Mouse (Mus musculus) ZHBTc4 (cell line): ENCODE measurements around the gene Rapgef2.

Experiments used
- DNase-seq: peaks from one replicate; pipeline ENCODE4 v3.0.0-alpha.2; 2011; ENCODE audit warnings: low read depth, low spot score

Rapgef2 gene

DNA sequence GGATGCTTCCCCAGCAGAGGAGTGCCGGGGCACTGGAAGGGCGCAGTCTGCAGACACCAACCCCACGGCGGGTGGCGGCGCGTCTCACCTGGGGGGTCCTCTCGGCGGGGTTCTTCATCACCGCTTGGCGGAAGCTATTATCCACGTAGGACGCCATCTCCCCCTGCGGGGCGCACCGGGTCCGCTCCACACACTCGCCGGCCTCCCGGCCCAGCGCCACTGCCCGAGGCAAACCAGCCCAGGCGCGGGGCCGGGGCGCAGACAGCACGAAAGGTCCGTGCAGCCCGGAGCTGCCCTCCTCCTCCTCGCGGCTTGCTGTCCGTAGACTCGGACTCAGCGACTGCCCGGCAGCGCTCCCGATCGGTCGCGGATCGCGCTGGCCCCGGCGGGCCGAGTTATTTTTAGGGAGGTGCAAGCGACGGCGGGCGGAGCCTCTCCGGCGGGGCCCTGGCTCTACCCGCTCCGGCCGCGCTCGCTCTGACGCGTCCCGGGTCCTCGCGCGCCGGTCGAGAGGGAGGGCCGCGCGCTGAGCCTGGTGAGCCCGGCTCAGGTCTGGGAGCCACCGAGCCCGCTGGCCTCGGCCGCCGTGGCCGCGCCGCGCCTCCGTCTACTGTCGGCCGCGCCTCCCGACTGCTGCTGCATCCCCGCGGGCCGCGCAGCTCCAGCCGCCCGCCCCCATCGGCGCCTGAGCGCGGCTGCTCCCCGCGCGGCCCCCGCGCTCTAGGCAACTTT lies at the start of gene Rapgef2:
TSS of gene Rapgef2 (minus strand) at position 142 of the 732 bp plus-strand sequence.
- peak; percentile 69 for DNase-seq

DNA sequence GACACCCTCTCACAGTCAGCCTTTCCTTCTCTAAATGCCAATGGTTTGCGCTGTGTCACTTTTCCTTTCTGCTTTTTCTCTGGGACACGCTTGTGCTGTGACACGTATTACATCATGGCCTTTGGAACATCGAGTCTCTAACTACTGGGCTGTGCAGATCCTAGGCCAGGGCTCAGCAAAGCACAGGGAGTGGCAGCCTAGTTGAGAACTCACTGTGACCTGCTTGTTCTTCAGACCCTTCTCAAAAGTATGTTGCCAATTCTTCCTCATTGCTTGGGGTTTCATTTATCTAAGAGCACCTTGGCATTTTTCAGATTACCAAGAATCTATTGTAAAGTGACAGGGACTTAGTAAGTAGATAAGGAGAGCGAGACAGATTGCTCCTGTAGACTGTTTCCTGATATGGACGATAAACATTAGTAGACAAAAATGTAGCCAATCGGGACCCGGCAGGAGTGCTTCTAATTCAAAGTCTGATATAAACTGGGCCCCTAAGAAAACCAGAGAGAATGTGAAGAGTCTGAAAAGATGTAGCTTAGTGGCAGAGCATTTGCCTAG lies 47.4 kb upstream of the Rapgef2 start:
- no peak for DNase-seq

DNA sequence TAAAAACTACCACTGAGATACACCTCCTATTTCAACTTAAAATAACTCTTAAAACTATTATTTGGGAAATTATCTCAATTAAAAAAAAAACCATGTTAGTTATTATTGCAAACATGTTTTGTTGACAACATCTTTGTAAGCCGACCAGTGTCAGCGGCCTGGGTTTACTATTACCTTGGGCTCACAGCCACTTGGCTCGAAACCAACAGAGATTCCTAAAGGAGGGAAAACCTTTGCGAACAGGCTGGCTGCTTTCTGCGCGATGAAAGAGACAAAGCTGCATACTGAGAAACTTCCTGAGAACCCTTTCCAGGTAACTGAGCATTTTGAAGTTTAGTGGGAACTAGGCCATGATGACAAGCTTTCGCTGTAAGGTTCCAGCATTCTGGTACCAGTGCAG lies 46.7 kb upstream of the Rapgef2 start:
- no peak for DNase-seq

DNA sequence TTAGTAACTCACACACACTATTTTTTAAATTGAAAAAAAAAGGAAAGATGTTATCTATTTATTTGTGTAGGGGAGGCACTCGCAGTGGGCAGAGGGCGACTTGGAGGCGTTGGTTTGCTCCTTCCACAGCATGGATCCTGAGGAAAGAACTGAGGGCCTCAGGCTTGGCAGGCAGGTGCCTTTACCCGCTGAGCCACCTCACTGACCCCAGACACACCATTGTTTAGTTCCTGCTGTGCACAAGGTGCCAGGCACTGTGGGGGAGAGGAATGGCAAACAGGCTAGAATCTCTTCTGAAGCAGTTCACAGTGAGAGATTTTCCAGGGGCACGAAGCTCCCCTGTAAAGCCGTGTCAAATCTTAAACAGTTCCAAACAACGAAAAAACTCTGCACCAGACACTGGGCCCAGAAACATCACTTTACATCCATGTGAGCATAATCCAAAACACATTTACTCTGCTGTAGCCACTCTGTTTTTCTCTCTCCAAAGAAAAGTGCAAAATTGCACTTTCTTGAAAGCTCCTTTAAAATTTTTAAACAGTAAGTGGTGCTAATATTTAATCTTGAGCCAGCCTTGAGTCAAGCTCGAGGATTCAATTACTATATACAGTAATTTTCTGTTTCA lies 43.5 kb upstream of the Rapgef2 start:
- DNase-seq = no peak

DNA sequence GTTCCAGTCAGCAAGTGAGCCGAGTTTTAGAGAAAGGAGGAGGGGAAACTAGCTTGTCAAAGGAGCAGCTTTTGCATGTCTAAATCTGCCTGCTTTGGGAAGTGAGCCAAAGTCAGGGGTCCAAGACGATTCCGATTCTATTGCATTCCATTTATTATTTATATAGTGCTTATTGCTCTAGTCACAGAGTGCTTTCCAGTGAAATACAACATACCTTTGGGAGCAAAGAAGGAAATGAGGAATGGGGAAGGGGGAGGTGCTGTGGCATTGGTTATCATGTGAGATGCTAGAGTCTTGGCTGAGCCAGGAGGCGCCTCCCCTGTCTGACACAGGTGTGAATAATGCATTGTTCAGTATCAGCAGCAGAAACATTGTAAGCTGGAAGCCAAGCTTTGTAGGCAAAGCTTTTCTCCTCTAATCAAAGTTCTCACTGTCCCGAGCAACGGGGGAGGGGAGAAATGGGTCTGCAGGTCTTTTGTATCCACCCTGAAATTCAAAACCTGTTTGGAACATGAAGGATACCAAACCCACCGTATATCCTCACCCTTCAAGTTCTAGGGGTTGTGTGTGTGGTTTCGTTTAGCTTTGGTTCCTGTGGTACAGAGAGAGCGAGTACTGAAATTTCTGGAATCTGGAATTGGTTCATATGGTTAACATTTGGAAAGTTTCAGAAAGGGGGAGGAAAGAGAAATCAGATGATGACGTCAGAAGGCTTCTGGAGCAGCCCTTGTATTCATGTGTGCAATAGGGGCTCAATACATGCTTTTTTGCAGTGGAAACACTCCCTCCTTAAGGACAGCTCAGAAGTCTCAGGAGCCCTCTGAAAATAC lies 38.6 kb upstream of the Rapgef2 start:
- peak; percentile 14 for DNase-seq

DNA sequence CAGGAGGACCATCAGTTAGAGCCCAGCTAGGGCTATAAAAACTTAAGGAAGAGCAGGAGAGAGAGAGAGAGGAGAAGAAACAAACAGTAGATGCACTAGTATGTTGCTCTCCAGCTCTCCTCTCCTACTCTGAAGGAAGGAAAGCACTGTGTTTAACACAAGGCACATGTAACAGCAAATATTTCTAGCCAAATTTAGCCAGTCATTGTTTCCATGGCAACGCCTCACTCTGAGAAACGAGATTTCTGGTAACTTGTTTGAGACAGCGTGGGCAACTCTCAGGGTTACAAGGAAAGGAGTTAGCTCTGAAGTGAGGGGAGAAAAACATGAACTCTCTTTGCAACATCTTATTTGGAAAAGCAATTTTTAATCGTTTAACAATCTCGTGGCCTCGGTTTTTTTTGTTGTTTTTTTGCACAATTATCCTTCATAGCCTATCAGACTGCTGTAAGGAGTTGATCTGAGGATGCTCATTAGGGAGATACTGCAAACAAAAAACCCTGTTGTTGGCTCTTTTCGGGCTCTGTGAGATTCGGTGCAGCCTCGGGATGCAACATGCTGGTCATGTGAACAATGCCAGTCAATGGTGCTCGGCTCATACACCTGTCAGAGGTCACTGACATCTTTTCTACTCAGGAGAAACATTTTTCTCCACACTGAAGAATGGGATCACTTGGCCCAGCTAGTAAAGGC lies 27.8 kb upstream of the Rapgef2 start:
- no peak for DNase-seq

DNA sequence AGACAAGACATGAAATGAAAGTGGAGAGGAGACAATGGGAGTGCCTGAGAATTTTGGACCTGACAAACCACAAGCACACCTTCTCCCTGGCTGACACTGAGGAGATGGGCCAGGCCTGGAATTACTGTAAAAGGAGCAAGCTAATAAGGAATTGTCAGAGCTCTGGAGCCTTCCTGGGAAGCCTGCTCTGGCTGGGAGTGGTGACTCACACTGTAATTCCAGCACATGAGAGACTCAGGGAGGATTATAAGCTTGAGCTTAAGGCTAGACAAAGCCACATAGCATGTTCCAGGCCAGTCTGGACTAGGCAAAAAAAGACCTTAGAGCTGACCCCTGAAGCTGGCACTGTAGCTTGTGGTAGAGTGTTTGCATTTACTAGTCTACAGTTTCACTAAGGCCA lies 25.6 kb upstream of the Rapgef2 start:
- no peak for DNase-seq

DNA sequence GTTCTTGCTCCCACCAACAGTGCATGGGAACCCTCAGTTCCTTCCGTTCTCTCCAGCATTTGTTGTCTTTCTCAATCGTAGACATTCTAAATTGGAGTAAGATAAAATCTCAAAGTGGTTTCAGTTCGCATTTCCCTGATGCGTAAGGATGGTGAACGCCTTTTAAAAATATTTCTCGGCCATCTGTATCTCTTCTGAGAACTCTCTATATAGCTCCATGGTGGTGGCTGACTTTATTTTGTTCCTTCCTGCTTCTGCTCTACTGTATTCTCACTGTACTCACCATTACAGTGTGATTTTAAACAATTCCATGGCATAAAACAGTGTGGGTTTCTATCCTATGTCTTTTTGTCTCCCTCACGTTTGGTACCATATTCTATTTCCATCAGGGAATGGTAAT lies 23.9 kb upstream of the Rapgef2 start:
- no peak for DNase-seq

DNA sequence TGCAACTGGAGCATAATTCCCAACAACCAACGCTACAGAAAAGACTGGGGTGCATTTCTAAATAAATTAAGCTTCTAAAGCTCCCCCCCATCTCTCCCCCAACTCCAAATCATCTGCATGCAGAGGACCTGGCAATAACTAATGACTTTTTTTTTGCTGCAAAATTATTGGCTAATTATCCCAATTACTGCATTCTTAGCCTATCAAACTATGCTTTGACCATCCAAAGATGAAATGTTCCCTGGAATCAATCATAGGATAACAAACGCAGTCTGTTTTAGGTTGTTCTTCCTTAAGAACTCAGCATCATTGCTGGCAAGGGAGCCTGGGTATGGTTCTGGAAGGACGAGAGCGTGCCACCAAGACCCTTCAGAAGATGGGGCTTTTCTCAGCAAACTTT lies 22.3 kb upstream of the Rapgef2 start:
- no peak for DNase-seq

DNA sequence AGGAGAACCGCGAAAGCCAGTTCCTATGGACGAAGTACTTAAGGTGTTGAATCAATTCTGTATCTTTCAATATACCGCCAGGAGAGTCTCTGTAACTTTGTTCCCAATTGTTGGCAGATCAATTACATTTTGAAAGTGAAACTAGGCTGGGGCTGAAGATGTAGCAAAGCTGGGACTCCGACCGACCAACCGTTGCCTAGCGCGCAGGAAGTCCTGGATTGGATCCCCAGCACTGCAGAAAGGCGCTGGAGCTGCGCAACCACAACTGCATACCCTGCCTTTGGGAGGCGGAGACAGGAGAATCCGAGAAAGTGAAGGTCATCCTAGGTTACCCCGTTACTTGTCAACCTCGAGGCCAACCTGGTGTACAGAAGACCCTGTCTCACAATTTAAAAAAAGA lies 13.1 kb upstream of the Rapgef2 start:
- peak; percentile 30 for DNase-seq

DNA sequence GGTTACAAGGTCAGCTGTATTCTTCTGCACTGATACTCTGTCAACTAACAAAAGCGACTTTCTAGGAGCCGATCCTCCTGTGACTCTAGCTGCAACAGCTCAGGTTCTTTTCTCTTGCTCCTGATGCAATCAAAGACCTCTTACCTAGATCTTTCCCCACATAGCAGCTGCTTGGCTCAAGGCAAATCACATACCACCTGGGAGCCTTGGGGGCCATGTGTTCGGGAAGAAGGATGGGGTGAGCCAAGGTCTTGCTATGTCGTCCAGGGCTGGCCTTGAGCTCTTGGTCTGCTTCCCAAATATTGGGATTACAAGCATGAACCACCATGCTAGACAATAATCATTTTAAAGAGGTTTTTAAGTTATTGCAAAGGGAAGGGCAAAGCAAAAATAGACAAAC lies 11.0 kb upstream of the Rapgef2 start:
- DNase-seq = no peak

DNA sequence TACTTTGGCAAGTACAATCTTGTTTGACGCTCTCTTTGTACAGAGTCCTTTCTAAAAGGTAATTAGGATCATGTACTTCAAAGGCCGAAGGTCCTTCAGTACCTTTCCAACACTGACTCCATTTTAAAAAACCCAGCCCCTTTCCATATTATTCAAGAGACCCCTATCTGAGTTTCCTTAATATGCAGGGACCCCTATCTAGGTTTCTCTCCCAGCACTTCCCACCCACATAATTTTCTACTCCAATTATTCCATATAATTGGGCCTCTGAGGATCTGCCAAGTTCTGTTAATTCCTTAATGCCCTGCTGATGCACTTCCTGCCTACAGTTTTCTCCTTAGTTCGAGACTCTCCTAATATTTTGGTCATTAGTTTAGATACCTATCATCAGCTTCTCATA lies 10.3 kb upstream of the Rapgef2 start:
- no peak for DNase-seq

DNA sequence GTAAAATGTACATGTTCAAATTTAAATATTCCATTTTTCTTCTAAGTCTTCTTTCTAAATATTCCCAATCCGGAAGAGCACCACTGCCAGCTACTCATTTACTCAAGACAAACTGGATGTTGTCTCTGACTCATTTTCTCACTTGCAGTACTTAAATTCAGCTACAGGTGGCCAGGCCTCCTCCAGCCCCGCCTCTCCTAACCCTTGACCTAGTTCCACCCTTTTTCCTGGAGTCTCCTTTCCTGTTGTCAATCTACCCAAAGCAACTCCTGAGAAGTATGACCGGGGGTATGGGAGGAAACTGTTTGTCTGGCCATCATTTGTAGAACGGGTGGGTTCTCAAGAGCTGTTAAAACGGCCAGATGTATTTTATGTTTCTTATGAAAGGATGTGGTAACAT lies 9.7 kb upstream of the Rapgef2 start:
- no peak for DNase-seq

DNA sequence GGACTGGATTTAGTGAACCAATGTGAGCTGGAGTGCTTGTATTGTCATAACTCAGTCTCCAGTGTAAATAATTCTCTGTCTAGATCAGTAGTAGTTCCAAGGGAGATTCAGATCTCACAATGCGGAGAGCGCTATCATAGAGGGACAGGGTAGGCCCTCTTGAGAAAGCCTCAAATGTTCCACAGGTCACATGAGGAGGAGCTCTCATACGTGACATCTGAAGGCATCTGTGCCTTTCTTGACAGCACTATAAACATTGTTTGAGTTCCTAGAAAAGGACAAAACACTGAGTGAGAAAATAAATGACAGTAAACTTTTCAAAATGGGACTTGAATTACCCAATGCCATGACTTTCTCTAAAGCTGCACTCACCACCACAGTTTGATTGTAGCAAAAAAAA lies 8.4 kb upstream of the Rapgef2 start:
- DNase-seq = no peak

DNA sequence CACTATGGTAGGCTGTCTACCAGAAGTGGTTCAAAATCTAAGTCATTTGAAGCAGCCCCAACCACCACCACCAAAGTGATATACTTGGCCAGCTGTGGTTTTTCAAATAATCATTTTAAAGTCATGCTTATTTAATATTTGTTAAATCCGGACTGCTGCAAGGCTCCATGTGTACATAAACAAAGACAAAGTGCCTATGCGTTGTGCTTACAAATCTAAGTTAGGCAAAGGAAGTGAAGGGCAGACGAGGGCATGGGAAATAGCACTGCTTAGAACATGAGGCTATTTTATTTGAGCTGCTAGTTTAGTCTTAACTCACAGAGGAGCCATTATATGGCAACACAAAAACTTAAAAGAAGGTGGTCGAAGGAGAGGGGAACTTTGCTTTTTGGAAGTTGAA lies 6.7 kb upstream of the Rapgef2 start:
- no peak for DNase-seq

DNA sequence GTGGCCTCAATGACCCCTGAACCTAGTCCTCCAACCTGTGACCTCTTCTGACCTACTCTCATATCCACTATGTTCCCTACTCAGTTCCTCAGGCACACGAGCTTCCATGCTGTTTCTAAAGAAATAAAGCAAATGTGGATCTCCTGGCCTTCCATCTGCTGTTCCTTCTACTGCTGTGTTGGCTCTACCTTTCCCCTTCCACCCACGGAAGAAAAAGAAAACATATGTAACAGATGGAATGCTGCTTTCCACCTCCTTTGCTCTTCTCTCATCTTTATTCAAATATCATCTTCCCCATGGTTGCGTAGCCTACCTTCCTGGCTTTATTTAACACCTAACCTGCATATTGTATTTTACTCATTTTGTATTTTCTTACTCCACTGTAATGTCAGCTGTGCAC lies 2.7 kb upstream of the Rapgef2 start:
- DNase-seq = no peak

DNA sequence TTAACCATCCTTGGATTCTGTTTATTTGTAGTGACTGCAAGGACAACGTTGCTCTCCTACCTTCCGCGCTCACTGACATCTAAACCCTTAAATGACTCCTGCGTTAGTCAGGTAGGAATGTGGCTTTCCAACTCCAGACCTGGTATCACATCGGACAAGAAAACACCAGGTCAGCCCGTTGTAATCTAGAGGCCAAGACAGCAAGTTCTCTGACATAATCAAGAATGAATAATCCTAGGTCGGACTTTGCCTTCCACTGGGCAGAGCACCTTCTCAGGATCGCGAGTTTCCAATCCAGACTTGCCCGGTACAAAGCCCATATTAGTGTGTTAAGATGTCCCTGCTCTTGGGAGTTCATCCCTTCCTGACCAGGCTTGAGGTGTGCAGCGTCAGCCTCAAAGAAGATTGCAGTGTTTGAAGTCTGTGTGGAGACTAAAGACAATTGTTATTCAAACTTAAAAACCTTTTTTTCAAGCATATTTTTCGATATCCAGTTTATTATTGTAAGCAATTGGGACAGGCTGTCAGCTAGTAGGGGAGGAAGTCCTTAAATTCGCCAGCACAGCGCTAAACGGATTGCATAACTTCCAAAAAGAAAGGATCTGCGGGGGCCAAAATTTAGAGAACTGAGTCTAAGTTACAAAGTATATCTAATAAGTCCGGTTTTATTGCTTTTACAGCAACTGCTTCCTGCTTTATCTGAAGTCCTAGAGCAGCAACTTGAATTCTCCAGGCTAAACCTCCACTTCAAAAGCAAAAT lies 1.6 kb upstream of the Rapgef2 start:
- no peak for DNase-seq

DNA sequence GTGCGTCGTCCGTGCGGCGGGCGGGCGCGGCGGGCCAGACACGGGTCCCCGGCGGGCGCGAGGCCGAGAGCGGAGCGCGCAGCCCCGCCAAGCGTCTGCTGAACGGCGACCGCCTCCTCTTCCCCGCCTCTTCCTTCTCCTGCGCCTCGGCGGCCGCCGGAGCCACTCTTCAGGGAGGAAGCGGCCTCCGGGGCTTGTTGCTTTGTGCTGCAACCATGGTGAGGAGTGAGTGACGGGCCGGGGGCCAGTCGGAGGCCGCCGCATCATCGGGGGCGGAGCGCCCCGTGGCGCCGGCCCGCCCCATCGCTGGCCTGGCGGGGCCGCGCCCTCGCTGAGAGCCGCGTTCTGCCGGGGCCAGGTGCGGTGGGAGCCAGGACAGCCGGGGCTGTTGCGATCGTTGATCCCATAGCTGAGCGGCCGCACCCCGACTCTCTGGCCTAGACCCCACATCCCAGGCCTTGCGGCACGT lies 825 bp upstream of the Rapgef2 start:
- DNase-seq = peak; percentile 97

DNA sequence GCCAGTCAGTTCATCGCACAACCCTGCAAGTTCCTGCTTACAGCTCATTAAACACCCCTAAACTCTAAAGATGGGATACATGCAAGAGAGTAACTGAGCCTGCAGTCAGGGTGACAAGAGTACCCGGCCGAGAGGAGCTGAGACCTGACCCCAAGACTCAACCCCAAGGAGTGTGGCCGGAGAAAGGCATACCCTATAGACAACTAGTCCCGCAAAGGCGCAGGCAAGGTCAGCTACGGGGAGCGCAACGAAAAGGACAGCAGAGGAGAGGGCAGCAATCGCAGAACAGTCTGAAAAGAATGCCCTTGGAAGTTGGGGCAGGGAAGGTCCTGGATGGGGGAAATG lies 314 bp downstream of the Rapgef2 start:
- DNase-seq = no peak

DNA sequence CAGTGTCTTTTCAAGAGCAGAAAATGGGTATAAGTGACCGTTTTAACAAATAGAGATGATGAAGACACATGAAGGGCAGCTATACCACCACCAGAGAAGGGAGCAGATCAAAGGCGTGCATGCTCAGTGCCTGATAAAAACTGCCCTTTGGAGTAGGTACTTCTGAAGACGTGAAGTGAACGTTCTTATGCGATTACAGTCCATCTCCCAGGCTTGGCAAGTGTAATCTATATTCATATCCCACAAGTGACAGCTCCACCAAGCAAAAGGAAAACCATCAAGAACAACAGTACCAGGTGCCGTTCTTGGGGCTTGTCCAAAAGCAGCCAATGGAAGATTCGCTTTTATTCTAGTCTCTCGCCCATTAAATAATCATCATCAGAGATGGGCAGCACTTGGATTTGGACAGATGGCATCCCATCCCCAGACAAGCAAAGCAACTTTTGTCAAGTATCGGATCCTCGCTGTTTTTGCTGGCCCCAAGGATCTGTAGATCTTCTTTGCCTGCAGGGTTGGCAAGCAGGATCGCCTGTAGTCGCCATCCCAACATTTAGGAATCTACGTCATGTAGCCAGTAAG lies 1.1 kb downstream of the Rapgef2 start:
- DNase-seq = no peak

DNA sequence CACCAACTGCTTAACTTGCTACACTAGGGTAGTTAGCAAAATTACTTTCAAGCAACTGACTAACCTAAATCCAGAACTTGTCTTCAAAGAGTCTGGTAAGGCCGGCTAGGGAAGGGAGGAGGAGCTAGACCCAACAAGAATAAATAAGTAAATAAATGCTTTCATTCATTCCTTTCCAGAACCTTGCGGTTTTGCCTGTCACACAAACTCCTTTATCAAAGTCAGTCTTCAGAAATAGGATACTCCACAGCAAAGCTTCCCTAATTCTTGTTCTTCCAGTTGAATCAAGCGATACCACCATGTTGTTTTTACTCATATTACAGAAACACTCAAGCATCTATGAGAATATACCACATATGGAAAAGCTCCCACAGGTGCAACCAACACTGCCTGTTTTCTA lies 2.3 kb downstream of the Rapgef2 start:
- DNase-seq = no peak
